Mouse (Mus musculus): ENCODE results near the gene Notch2. TPM values are rescaled to one million over a fixed set of nuclear protein-coding genes. Genes with fewer than 3 reads are reported as not detected.

Notch2 gene
- polyA plus RNA-seq, 1 experiment from 2014 or later = 20.8 TPM

DNA sequence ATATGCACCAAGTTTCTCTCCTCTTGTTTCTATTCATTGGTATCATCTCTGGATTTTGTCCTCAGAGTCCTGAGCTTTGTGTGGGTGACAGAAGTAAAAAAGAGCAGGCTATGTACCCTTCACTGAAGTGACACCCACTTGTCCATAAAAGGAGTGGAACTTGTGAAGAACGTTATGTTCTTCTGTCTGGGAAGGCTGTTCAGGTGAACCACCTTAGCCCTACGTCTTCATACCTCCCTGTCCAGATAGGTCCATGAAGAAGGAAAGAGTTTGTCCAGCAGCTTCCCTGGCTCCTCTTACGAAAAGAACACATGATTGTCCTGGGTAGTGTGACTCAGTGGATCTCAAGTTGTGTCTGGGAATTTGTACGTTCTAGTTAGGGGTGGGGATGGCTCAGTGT lies 4.9 kb downstream of the Notch2 start:
- no peak for ATAC-seq (ENCODE audit: low FRiP score)
- no peak overlapping the region for H3K27ac ChIP-seq (ENCODE audit: low read depth, low read length)
- no peak overlapping the region for H3K9ac ChIP-seq (ENCODE audit: low read depth, low read length)
- no peak overlapping the region for H3K4me3 ChIP-seq (ENCODE audit: low read depth, low read length)
- no peaks in the 10 kb centered on the region for H3K4me1 ChIP-seq (replicated peaks; ENCODE audit: control insufficient read depth, insufficient read depth, low read length)
- H3K4me2 ChIP-seq (replicated peaks; ENCODE audit: low read depth, low read length) = no peak overlapping the region
- H3K9me3 ChIP-seq (ENCODE audit: control insufficient read depth, low read length) = no peaks in the 10 kb centered on the region
- H3K36me3 ChIP-seq (ENCODE audit: control insufficient read depth, insufficient read depth, low read length) = no peaks in the 10 kb centered on the region
- DNase-seq (ENCODE audit: low spot score) = no peak
- WGBS = 85% methylated on average over 4 of the region's 4 CpGs
- H3K27me3 ChIP-seq (ENCODE audit: control insufficient read depth, insufficient read depth, low read length) = no peaks in the 10 kb centered on the region

DNA sequence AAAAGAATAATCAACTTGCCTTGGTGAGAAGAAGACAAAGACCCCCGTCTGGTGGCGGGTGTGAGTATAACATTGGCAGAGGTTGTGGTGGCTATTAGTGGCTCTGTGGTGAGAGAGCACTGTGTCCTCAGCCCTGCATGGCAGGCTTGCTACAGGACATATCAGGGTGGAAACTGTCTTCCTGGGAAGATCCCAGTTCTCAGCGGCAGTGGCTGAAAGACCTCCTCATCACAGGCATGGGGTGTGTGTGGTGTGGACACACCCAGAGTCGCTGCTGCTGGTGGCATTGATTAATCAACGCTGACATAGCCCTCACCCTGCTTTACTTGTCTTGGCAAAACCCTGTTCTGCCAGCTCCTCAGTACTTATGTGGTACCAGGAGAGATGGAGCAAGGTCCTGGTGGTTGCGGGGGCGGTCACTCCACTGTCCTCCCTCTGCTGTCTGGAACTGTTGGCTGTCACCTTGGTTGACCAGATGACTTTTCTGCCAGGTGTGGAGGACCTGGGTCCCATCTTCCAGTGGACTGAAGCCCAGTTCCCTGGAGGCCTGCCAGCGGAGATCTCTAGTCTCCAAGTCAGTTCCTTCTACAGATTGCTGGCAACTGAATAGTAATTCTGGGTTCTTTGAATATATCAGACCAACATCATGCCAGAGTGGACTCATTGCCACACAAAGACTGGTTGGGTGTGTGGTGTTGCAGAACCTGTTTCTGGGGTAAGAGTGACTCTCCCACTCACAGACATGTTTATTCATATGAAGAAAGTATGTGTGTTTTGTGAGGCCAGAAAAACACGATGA lies 7.3 kb downstream of the Notch2 start:
- DNase-seq (ENCODE audit: low spot score) (no peak), ATAC-seq (ENCODE audit: low FRiP score) (no peak)
- Histone ChIP-seq H3K36me3 (ENCODE audit: control insufficient read depth, insufficient read depth, low read length) (no peaks in the 10 kb centered on the region), H3K27ac (ENCODE audit: low read depth, low read length) (no peak overlapping the region), H3K4me2 (replicated peaks; ENCODE audit: low read depth, low read length) (no peak overlapping the region), H3K4me1 (replicated peaks; ENCODE audit: control insufficient read depth, insufficient read depth, low read length) (peaks cover 4% of the 10 kb centered on the region), H3K9me3 (ENCODE audit: control insufficient read depth, low read length) (no peaks in the 10 kb centered on the region), H3K4me3 (ENCODE audit: low read depth, low read length) (no peak overlapping the region), H3K27me3 (ENCODE audit: control insufficient read depth, insufficient read depth, low read length) (peaks cover 2% of the 10 kb centered on the region; the same call in 1 of the 2 replicates), H3K9ac (ENCODE audit: low read depth, low read length) (no peak overlapping the region)
- 81% methylated on average over 9 of the region's 9 CpGs for WGBS

DNA sequence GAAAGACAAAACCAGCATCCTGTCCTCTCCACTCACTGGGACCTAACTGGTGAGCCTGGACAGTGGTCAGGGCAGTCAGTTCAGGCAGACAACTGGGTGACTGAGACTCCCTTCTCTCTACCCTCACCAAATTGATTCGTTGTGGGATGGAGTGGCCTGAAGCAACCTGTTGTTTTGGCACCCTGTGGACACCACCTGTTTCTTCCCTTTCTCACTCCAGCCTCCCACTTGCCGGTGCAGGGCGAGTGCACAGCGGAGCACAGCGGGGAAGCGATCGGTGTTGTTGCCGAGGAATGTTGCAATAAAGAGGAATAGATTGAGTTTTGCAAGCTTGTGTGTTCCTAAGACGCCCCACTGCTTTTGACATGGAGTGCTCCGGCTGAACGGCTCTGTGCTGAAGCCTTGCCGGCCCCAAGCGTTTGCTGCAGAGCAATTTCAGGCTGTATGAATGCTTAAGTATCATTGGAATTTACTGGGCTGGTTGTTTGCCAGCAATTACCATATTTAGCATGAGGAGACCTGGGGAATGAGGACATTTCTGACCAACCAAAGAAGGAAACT lies 11.0 kb downstream of the Notch2 start:
- WGBS = 4% methylated on average over 13 of the region's 13 CpGs
- Histone ChIP-seq H3K4me3 (ENCODE audit: low read depth, low read length) (no peak overlapping the region), H3K9me3 (ENCODE audit: control insufficient read depth, low read length) (no peaks in the 10 kb centered on the region), H3K36me3 (ENCODE audit: control insufficient read depth, insufficient read depth, low read length) (no peaks in the 10 kb centered on the region), H3K27ac (ENCODE audit: low read depth, low read length) (no peak overlapping the region), H3K4me2 (replicated peaks; ENCODE audit: low read depth, low read length) (no peak overlapping the region), H3K9ac (ENCODE audit: low read depth, low read length) (no peak overlapping the region), H3K27me3 (ENCODE audit: control insufficient read depth, insufficient read depth, low read length) (peaks cover 2% of the 10 kb centered on the region; the same call in 1 of the 2 replicates), H3K4me1 (replicated peaks; ENCODE audit: control insufficient read depth, insufficient read depth, low read length) (peaks cover 7% of the 10 kb centered on the region)
- ATAC-seq (ENCODE audit: low FRiP score) (peak; percentile 52; the same call in 1 of the 2 replicates), DNase-seq (ENCODE audit: low spot score) (peak; percentile 51)

DNA sequence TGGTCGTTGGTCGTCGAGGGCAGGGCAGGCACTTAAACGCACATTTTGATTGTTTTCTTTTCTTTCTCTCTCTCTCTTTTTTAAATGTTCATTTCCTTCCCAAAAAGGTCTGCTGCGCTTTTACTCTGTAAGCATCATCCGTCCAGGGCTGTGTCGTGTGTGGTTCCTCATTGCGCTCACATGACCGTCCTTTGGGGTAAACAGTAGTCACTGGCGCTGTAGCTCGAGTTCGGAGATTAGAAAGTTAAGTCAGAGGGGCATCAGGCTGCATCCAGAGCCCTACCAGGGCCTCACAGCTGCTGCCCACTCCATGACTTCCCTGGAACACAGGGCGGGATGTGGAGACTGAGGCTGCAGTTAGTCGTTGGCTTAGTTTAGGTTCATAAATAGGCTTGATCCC lies 12.2 kb downstream of the Notch2 start:
- no peaks in the 10 kb centered on the region for H3K9me3 ChIP-seq (ENCODE audit: control insufficient read depth, low read length)
- no peak overlapping the region for H3K27ac ChIP-seq (ENCODE audit: low read depth, low read length)
- peaks cover 7% of the 10 kb centered on the region for H3K4me1 ChIP-seq (replicated peaks; ENCODE audit: control insufficient read depth, insufficient read depth, low read length)
- no peak overlapping the region for H3K4me3 ChIP-seq (ENCODE audit: low read depth, low read length)
- peaks cover 2% of the 10 kb centered on the region; the same call in 1 of the 2 replicates for H3K27me3 ChIP-seq (ENCODE audit: control insufficient read depth, insufficient read depth, low read length)
- H3K9ac ChIP-seq (ENCODE audit: low read depth, low read length) = no peak overlapping the region
- WGBS = 35% methylated on average over 14 of the region's 14 CpGs
- ATAC-seq (ENCODE audit: low FRiP score) (no peak), DNase-seq (ENCODE audit: low spot score) (no peak)
- H3K36me3 ChIP-seq (ENCODE audit: control insufficient read depth, insufficient read depth, low read length) = no peaks in the 10 kb centered on the region
- H3K4me2 ChIP-seq (replicated peaks; ENCODE audit: low read depth, low read length) = no peak overlapping the region

DNA sequence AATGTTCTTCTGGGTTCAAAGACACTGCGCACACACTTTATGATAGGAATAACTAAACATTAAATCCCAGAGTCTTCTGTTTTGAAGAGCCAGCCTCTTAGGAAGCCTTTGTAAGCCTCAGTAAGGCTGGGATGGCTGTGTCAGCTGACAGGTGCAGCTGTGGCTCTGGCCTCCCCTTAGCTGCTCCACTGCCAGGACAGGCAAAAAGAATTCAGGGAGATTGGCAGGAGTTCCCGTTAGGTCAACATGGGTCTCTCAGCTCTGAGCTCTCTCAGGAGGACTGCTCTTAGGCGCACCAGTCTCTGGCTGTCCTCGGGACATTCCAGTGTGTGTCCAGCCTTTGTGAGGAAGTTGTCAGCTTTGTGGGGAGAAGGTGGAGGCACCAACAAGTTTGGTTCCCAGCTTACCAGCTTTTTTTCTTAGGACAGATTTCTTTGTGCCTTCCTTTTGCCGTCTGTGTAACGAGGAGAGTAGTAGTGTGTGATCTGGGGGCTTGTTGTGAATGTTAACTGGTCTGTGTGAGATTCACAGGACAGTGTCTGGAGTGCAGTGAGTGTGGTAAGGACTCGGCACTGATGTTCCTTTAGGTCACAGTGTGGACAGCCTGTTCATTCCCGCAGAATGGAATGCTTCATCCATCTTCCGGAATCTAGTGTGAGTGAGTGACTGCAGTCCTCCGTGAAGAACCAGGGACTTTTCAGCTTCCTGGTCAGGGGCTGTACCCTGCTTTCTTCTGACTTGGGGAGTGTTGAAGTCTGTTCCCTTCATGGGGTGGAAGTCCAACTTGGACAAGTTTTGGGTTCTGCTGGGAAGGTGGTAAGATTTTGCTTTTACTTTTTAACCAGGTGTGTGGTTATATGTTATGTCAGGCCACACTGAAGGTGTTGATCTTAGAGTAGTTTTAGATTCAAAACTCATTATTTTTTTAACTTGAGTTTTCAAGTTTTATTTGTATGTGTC lies 12.9 kb downstream of the Notch2 start:
- Histone ChIP-seq H3K4me1 (replicated peaks; ENCODE audit: control insufficient read depth, insufficient read depth, low read length) (peaks cover 7% of the 10 kb centered on the region), H3K36me3 (ENCODE audit: control insufficient read depth, insufficient read depth, low read length) (no peaks in the 10 kb centered on the region), H3K4me3 (ENCODE audit: low read depth, low read length) (no peak overlapping the region), H3K4me2 (replicated peaks; ENCODE audit: low read depth, low read length) (no peak overlapping the region), H3K27me3 (ENCODE audit: control insufficient read depth, insufficient read depth, low read length) (peaks cover 2% of the 10 kb centered on the region; the same call in 1 of the 2 replicates), H3K9ac (ENCODE audit: low read depth, low read length) (no peak overlapping the region), H3K27ac (ENCODE audit: low read depth, low read length) (no peak overlapping the region), H3K9me3 (ENCODE audit: control insufficient read depth, low read length) (no peaks in the 10 kb centered on the region)
- WGBS = 29% methylated on average over 10 of the region's 10 CpGs
- ATAC-seq (ENCODE audit: low FRiP score) (peak; percentile 21; the same call in 1 of the 2 replicates), DNase-seq (ENCODE audit: low spot score) (no peak)

DNA sequence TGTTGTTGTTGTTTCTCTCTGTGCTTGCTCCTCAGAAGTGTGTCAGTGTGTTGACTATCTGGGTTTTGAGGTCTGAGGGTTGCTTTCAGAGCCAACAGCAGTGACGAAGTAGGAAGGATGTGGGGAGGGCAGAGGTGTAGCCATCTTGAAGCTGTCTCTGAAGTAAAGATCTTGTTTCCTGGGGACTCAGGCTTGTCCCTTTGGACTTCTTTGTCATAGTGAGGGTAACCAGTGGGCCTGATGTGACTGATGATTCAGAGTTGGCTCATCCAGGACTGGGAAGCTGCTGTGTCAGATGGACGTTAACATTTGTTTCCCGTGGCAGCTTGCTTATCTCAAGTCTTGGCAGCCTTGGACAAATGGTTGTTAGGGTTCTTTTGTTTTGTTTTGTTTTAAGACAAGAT lies 14.0 kb downstream of the Notch2 start:
- Histone ChIP-seq H3K4me2 (replicated peaks; ENCODE audit: low read depth, low read length) (no peak overlapping the region), H3K9me3 (ENCODE audit: control insufficient read depth, low read length) (no peaks in the 10 kb centered on the region), H3K27ac (ENCODE audit: low read depth, low read length) (no peak overlapping the region), H3K4me3 (ENCODE audit: low read depth, low read length) (no peak overlapping the region), H3K4me1 (replicated peaks; ENCODE audit: control insufficient read depth, insufficient read depth, low read length) (peaks cover 7% of the 10 kb centered on the region), H3K36me3 (ENCODE audit: control insufficient read depth, insufficient read depth, low read length) (no peaks in the 10 kb centered on the region), H3K27me3 (ENCODE audit: control insufficient read depth, insufficient read depth, low read length) (peaks cover 2% of the 10 kb centered on the region; the same call in 1 of the 2 replicates), H3K9ac (ENCODE audit: low read depth, low read length) (no peak overlapping the region)
- WGBS = 43% methylated on average over 3 of the region's 3 CpGs
- ATAC-seq (ENCODE audit: low FRiP score) (no peak), DNase-seq (ENCODE audit: low spot score) (no peak)

DNA sequence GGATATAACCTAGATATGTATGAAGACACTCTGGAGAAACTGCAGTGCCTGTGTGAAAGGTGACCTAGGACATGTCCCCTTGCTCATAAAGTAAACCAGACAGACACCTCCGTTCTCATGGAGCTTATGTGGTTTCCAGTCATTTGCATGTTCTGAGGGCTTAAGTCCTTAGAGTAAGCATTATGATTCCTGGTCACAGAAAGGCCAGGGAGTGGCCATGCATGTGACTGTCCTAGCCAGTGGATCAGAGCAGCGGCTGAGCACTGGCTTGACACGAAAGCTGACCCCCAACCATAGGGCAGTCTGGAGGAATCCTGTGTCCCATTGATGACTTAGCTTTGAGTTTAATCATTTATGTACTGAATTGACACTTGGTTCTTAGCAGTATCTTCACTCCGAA lies 14.7 kb downstream of the Notch2 start:
- Histone ChIP-seq H3K36me3 (ENCODE audit: control insufficient read depth, insufficient read depth, low read length) (no peaks in the 10 kb centered on the region), H3K9ac (ENCODE audit: low read depth, low read length) (no peak overlapping the region), H3K4me2 (replicated peaks; ENCODE audit: low read depth, low read length) (no peak overlapping the region), H3K27ac (ENCODE audit: low read depth, low read length) (no peak overlapping the region), H3K27me3 (ENCODE audit: control insufficient read depth, insufficient read depth, low read length) (peaks cover 2% of the 10 kb centered on the region; the same call in 1 of the 2 replicates), H3K4me1 (replicated peaks; ENCODE audit: control insufficient read depth, insufficient read depth, low read length) (peaks cover 7% of the 10 kb centered on the region), H3K4me3 (ENCODE audit: low read depth, low read length) (no peak overlapping the region), H3K9me3 (ENCODE audit: control insufficient read depth, low read length) (no peaks in the 10 kb centered on the region)
- WGBS = 47% methylated on average over 4 of the region's 4 CpGs
- DNase-seq (ENCODE audit: low spot score) = no peak
- ATAC-seq (ENCODE audit: low FRiP score) = no peak

DNA sequence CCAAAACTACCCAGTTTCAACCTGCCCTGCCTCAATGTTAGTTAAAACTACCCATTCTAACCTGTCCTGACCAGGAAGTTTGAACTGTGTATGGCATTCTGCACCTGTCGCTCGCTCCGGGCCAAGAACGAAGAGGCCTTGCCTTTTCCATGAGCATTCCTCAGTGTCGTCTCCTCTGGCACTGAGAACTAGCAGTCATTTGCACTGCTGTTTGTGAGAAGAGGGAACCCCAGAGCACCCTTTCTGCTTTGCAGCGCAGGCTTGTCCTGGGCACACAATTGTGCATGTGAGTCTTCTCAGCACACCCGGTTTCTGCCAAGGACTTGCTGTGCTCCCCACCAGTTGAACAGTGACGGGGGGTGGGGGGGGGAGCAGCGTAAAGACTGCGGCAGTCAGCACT lies 15.6 kb downstream of the Notch2 start:
- peaks cover 7% of the 10 kb centered on the region for H3K4me1 ChIP-seq (replicated peaks; ENCODE audit: control insufficient read depth, insufficient read depth, low read length)
- H3K27me3 ChIP-seq (ENCODE audit: control insufficient read depth, insufficient read depth, low read length) = peaks cover 2% of the 10 kb centered on the region; the same call in 1 of the 2 replicates
- H3K4me2 ChIP-seq (replicated peaks; ENCODE audit: low read depth, low read length) = no peak overlapping the region
- no peak overlapping the region for H3K4me3 ChIP-seq (ENCODE audit: low read depth, low read length)
- H3K9me3 ChIP-seq (ENCODE audit: control insufficient read depth, low read length) = no peaks in the 10 kb centered on the region
- WGBS = 71% methylated on average over 10 of the region's 10 CpGs
- no peak overlapping the region for H3K27ac ChIP-seq (ENCODE audit: low read depth, low read length)
- DNase-seq (ENCODE audit: low spot score) (no peak), ATAC-seq (ENCODE audit: low FRiP score) (no peak)
- no peaks in the 10 kb centered on the region for H3K36me3 ChIP-seq (ENCODE audit: control insufficient read depth, insufficient read depth, low read length)
- H3K9ac ChIP-seq (ENCODE audit: low read depth, low read length) = no peak overlapping the region

Data from hindbrain, embryonic 11.5 days (tissue).